Mouse (Mus musculus) E14TG2a.4 (cell line): ENCODE measurements around the gene Tcf7l2.

Source experiments
- CTCF ChIP-seq: conservative IDR thresholded peaks from 2 replicates; pipeline ENCODE4 v1.5.1; 2014; ENCODE audit warnings: low read length
- NANOG ChIP-seq: IDR thresholded peaks from 2 replicates; pipeline ENCODE4 v1.6.1; 2014; ENCODE audit warnings: borderline replicate concordance, low read length, mixed read lengths
- POU5F1 ChIP-seq: IDR thresholded peaks from 2 replicates; pipeline ENCODE4 v1.6.1; 2014; ENCODE audit warnings: low read length, borderline replicate concordance

DNA sequence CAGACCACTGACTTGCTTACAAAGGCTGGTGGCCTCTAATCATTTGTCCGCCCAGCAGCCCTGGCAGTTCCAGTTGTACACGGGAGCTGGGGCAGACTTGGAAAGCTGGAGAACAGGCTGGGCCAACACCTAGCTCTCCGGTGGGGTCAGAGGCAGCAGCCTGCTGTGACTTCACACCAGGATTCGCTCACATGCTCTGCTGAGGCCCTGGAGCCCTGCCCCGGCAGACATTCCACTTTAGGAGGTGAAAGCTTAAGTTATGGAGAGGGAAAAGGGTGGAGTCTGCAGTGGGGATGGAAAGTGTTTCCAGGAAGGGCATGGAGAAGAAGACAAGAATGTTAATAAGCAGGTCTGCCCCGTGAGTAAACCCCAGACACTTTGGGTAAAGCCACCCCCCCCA lies 19.2 kb upstream of the Tcf7l2 start:
- TF ChIP-seq CTCF (no peak), POU5F1 (no peak), NANOG (no peak)
